15 mouse cellular contexts compared by ENCODE assay signal in the genomic region with DNA sequence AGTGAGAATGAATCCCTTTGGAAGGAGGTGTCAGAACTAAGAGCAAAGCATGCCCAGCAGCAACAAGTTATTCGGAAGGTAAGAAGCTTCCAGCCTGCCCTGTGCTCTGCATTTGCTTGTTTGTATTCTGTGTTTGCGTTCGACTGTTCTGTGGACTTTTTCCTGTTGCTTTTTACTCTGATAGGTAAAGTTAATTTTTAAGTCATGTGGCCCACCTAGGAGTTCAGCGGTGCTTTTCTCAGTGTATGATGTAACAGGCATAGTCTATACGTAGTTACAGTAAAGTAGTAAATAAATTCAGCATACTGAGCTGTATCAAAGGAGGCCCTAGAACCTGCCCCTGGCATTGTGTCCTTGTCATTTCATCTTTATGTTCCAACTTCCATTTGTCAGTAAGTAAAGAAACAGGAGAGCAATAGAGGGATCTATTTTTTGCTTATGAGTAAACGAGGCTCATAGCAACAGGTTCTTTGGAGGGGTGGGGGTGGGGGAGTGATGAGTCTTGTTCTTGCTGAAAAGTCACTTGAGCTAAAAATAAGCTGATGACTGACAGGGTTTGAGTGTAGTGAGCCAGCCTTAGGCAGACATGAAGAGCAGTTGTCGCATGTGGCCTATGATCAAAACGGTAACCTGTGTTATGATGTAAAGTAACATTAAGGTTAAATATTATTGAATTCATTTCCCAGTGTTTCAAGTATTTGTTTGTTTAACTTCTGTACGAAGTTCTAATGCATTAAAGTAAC. TPM values are rescaled to one million over a fixed set of nuclear protein-coding genes. Genes with fewer than 3 reads are reported as not detected.
DNase-seq lines count a peak whose midpoint lies in the region; ATAC-seq and TF ChIP-seq lines count a peak whose summit lies in the region.
"Had no signal": no experiment of that assay in that cellular context is flagged by ENCODE, and none has a peak within 500 bp of the region (broad histone marks: within the 10 kb centered on the region; RNA-seq: fewer than 3 reads in every experiment).

No protein-coding gene starts in this region.

- H3K9ac ChIP-seq in heart, embryonic 16.5 days (ENCODE audit: low read length): no peak overlapping the region; the same call in 1 of the 2 replicates
- H3K9ac ChIP-seq in liver, postnatal 0 days (replicated peaks): no peak overlapping the region
- H3K9ac ChIP-seq: hindbrain, embryonic 15.5 days; neural tube, embryonic 13.5 days had no signal

- peak overlapping the region; percentile 3; the same call in 1 of the 2 replicates for H3K4me3 ChIP-seq in heart, embryonic 10.5 days
- no peak overlapping the region for H3K4me3 ChIP-seq in heart, embryonic 16.5 days (ENCODE audit: low read length)
- no peak overlapping the region for H3K4me3 ChIP-seq in liver, postnatal 0 days (ENCODE audit: low read depth, low read length)
- H3K4me3 ChIP-seq: hindbrain, embryonic 15.5 days; megakaryocyte, embryonic 14.5 days; neural tube, embryonic 13.5 days had no signal

- no peak for TF ChIP-seq CTCF in Patski (IDR thresholded peaks at IDR 0.05)
- no peak for TF ChIP-seq CTCF in liver, postnatal 0 days (IDR thresholded peaks at IDR 0.05; ENCODE audit: low read depth)

- WGBS in heart, embryonic 10.5 days: 58% methylated on average over 9 of the region's 9 CpGs
- 49% methylated on average over 9 of the region's 9 CpGs for WGBS in heart, embryonic 16.5 days
- WGBS in liver, postnatal 0 days (ENCODE audit: insufficient replicate concordance): 57% methylated on average over 9 of the region's 9 CpGs

- intact Hi-C loops in heart, postnatal 25 days (cut with DNase I): no loop called here

- H3K9me3 ChIP-seq in heart, embryonic 10.5 days: no peaks in the 10 kb centered on the region
- no peaks in the 10 kb centered on the region for H3K9me3 ChIP-seq in heart, embryonic 16.5 days (replicated peaks; ENCODE audit: control insufficient read depth, low read length)
- H3K9me3 ChIP-seq in liver, postnatal 0 days (ENCODE audit: low read length): no peaks in the 10 kb centered on the region
- H3K9me3 ChIP-seq: hindbrain, embryonic 15.5 days; megakaryocyte, embryonic 14.5 days; neural tube, embryonic 13.5 days had no signal

- peaks cover 16% of the 10 kb centered on the region for H3K4me1 ChIP-seq in heart, embryonic 10.5 days
- peaks cover 20% of the 10 kb centered on the region for H3K4me1 ChIP-seq in heart, embryonic 16.5 days (ENCODE audit: control insufficient read depth, insufficient read depth, low read length)
- H3K4me1 ChIP-seq in liver, postnatal 0 days (ENCODE audit: insufficient read depth): no peaks in the 10 kb centered on the region
- H3K4me1 ChIP-seq: hindbrain, embryonic 15.5 days; neural tube, embryonic 13.5 days had no signal

- POLR2A ChIA-PET in Patski (lab: Charles Lee): interaction anchor here (0.8 kb wide), 1 partner anchor 15 kb away, joined by 4 read pairs; no protein-coding TSS in a partner anchor

- ATAC-seq in Patski: peak; percentile 12
- ATAC-seq in heart, embryonic 16.5 days (replicated peaks; ENCODE audit: extremely low read depth, insufficient read depth, low FRiP score): peak; percentile 94
- ATAC-seq in liver, postnatal 0 days: peak; percentile 87
- ATAC-seq: forebrain, embryonic 16.5 days had no signal

- CTCF ChIA-PET in Patski (lab: Charles Lee): interaction anchor here (0.7 to 1.0 kb wide), 2 partner anchors 10 to 32 kb away, joined by 3 read pairs; no protein-coding TSS in a partner anchor

- no peaks in the 10 kb centered on the region for H3K27me3 ChIP-seq in heart, embryonic 10.5 days (ENCODE audit: insufficient read depth, poor library complexity, severe bottlenecking)
- no peaks in the 10 kb centered on the region for H3K27me3 ChIP-seq in Patski
- H3K27me3 ChIP-seq in heart, embryonic 16.5 days (ENCODE audit: control insufficient read depth, insufficient read depth, low read length): no peaks in the 10 kb centered on the region
- no peaks in the 10 kb centered on the region for H3K27me3 ChIP-seq in liver, postnatal 0 days (ENCODE audit: insufficient read depth, low read length)
- H3K27me3 ChIP-seq: hindbrain, embryonic 15.5 days; megakaryocyte, embryonic 14.5 days; neural tube, embryonic 13.5 days had no signal

- DNase-seq in heart, embryonic 10.5 days (ENCODE audit: low spot score): no peak
- no peak for DNase-seq in heart, postnatal 25 days (ENCODE audit: low spot score)
- no peak for DNase-seq in Patski (ENCODE audit: low read depth, low spot score)
- DNase-seq in liver, postnatal 0 days: no peak
- DNase-seq in urinary bladder, postnatal 4 days (ENCODE audit: low spot score in 2 of 2): no peak
- no peak for DNase-seq in layer of hippocampus, adult 9-10 months (ENCODE audit: low spot score)
- no peak for DNase-seq in neural tube, embryonic 10.5 days (ENCODE audit: extremely low spot score, low spot score)
- DNase-seq: adrenal gland, postnatal 10 days; cerebellum, adult 9-11 months; kidney, adult 18-20 months had no signal

- H3K4me2 ChIP-seq in heart, embryonic 16.5 days (ENCODE audit: low read depth, low read length): peak overlapping the region; percentile 43
- 0 out of 2 replicates have a peak overlapping the region, but pooled peaks have one; percentile 5 for H3K4me2 ChIP-seq in liver, postnatal 0 days (ENCODE audit: low read depth, low read length)
- H3K4me2 ChIP-seq: hindbrain, embryonic 15.5 days; neural tube, embryonic 13.5 days had no signal

- TF ChIP-seq EP300 in liver, postnatal 0 days (IDR thresholded peaks at IDR 0.05; ENCODE audit: low read depth): no peak

- peaks cover 22% of the 10 kb centered on the region for H3K36me3 ChIP-seq in heart, embryonic 10.5 days
- peaks cover 12% of the 10 kb centered on the region for H3K36me3 ChIP-seq in heart, embryonic 16.5 days (ENCODE audit: control insufficient read depth, insufficient read depth)
- H3K36me3 ChIP-seq in liver, postnatal 0 days (replicated peaks; ENCODE audit: insufficient read depth, low read length): peaks cover 3% of the 10 kb centered on the region; the same call in 1 of the 2 replicates

- peak overlapping the region; percentile 69; the same call in 1 of the 2 replicates for H3K27ac ChIP-seq in heart, embryonic 10.5 days
- peak overlapping the region; percentile 80 for H3K27ac ChIP-seq in heart, embryonic 16.5 days (ENCODE audit: low read length)
- H3K27ac ChIP-seq in liver, postnatal 0 days (ENCODE audit: low read depth): peak overlapping the region; percentile 84
- H3K27ac ChIP-seq: hindbrain, embryonic 15.5 days; neural tube, embryonic 13.5 days had no signal

- in situ Hi-C loops in Patski (cut with MboI; ENCODE audit: low pct_unique_long_range_greater_than_20kb): loop anchor here (25.0 kb wide), 1 partner anchor 988 kb away; a partner anchor contains a TSS

RNA-seq across cellular contexts. Expression of a gene that starts 13.4 kb away (rescaled TPM):
- polyA plus RNA-seq in heart, embryonic 10.5 days (2016; fragmentation: Nextera tagmentation; extraction: Ambion mirVana): 25.2 and 27.2 TPM in 2 replicates
- 10 to 100 TPM; 14.1 to 15.9 TPM for total RNA-seq in heart, postnatal 25 days (2021)
- 24.6 TPM for polyA plus RNA-seq in Patski (2021)
- 19.8 and 20.4 TPM in 2 replicates for polyA plus RNA-seq in heart, embryonic 16.5 days (2015; fragmentation: Nextera tagmentation; extraction: Ambion mirVana)
- 20.2 and 27.3 TPM in 2 replicates for polyA plus RNA-seq in liver, postnatal 0 days (2015; fragmentation: Nextera tagmentation; extraction: Ambion mirVana)

RNA-seq across cellular contexts. Expression of a gene that starts 32.7 kb away (rescaled TPM):
- polyA plus RNA-seq in heart, embryonic 10.5 days (2016; fragmentation: Nextera tagmentation; extraction: Ambion mirVana): 142 and 159 TPM in 2 replicates
- 100 to 1,000 TPM; 237 to 296 TPM for total RNA-seq in heart, postnatal 25 days (2021)
- 194 TPM for polyA plus RNA-seq in Patski (2021)
- polyA plus RNA-seq in heart, embryonic 16.5 days (2015; fragmentation: Nextera tagmentation; extraction: Ambion mirVana): 149 and 168 TPM in 2 replicates
- 79.2 and 81.6 TPM in 2 replicates for polyA plus RNA-seq in liver, postnatal 0 days (2015; fragmentation: Nextera tagmentation; extraction: Ambion mirVana)

Comparison
In these comparisons a context has a peak if more than half of its experiments do, and no peak if none do; other contexts are left out.
1. ATAC-seq: peak in every context shown above with its lines; median percentile 94 in heart, embryonic 16.5 days; 87 in liver, postnatal 0 days; 12 in Patski.